Mouse (Mus musculus) forebrain, embryonic 12.5 days (tissue): ENCODE measurements around the gene Fgfr2. TPM values are rescaled to one million over a fixed set of nuclear protein-coding genes. Genes with fewer than 3 reads are reported as not detected.

ENCODE experiments used
- ATAC-seq: fragments of 200-750 bp; cut with Nextera tagmentation; 2 replicates; pipeline ENCODE4 v1.8.0; 2017; ENCODE audit warnings: moderate TSS enrichment; ENCODE audit not compliant: low FRiP score
- H3K27ac ChIP-seq: fragments of 300-500 bp; sonication (generic); 2 replicates; pipeline ENCODE4 v1.5.1; 2016; ENCODE audit warnings: mild to moderate bottlenecking
- H3K27me3 ChIP-seq: fragments of 300-500 bp; sonication (generic); 2 replicates; pipeline ENCODE4 v1.6.1; 2016; ENCODE audit warnings: mild to moderate bottlenecking
- H3K36me3 ChIP-seq: fragments of 300-500 bp; sonication (generic); replicated peaks from 2 replicates; pipeline ENCODE4 v1.6.1; 2016; ENCODE audit warnings: mild to moderate bottlenecking
- H3K4me1 ChIP-seq: fragments of 300-500 bp; sonication (generic); 2 replicates; pipeline ENCODE4 v1.6.1; 2016
- H3K4me2 ChIP-seq: fragments of 300-500 bp; sonication (generic); 2 replicates; pipeline ENCODE4 v1.6.1; 2016; ENCODE audit warnings: mild to moderate bottlenecking, moderate library complexity
- H3K4me3 ChIP-seq: fragments of 300-500 bp; sonication (generic); replicated peaks from 2 replicates; pipeline ENCODE4 v1.5.1; 2016; ENCODE audit warnings: mild to moderate bottlenecking
- H3K9ac ChIP-seq: fragments of 300-500 bp; sonication (generic); 2 replicates; pipeline ENCODE4 v1.6.1; 2016; ENCODE audit warnings: mild to moderate bottlenecking
- H3K9me3 ChIP-seq: fragments of 300-500 bp; sonication (generic); 2 replicates; pipeline ENCODE4 v1.6.1; 2016
- WGBS: fragments of 180-500 bp; shearing (Covaris S2); methylation state at CpG from one replicate; pipeline ENCODE4 v1.1.7; 2016; 5-methylcytosine and 5-hydroxymethylcytosine counted together
- polyA plus RNA-seq: library from polyadenylated mRNA; unstranded; fragments of >200 nt; fragmentation: Nextera tagmentation; extraction: Ambion mirVana; gene quantifications from 2 replicates; pipeline ENCODE4 v1.2.1, GENCODE M21; 2016

Gene Fgfr2
- polyA plus RNA-seq, 1 experiment from 2014 or later = 89.6 TPM

GRCm38 (mm10) chr7:130261684-130262527, 2861.2 kb downstream of the Fgfr2 start:
- Histone ChIP-seq H3K27me3 (peaks cover 38% of the 10 kb centered on the region), H3K4me1 (peaks cover 84% of the 10 kb centered on the region), H3K36me3 (peaks cover 17% of the 10 kb centered on the region), H3K4me2 (peak overlapping the region; percentile 75), H3K4me3 (peak overlapping the region; percentile 84), H3K9ac (peak overlapping the region; percentile 91), H3K9me3 (no peaks in the 10 kb centered on the region), H3K27ac (peak overlapping the region; percentile 43)
- ATAC-seq = no peak
- 29% methylated on average over 17 of the region's 17 CpGs for WGBS

- 66% methylated on average over 20 of the region's 20 CpGs for WGBS
- Histone ChIP-seq H3K27me3 (peaks cover 44% of the 10 kb centered on the region), H3K4me3 (peak overlapping the region; percentile 84; the same call in 1 of the 2 replicates), H3K4me2 (peak overlapping the region; percentile 75), H3K9me3 (no peaks in the 10 kb centered on the region), H3K9ac (no peak overlapping the region; the same call in 1 of the 2 replicates), H3K4me1 (peaks cover 84% of the 10 kb centered on the region), H3K36me3 (peaks cover 17% of the 10 kb centered on the region), H3K27ac (no peak overlapping the region)
- no peak for ATAC-seq
These were observed 2862.1 kb downstream of the Fgfr2 start for GRCm38 (mm10) chr7:130260905-130261683.

- 30% methylated on average over 5 of the region's 5 CpGs for WGBS
- no peaks in the 10 kb centered on the region for H3K9me3 ChIP-seq
- H3K9ac ChIP-seq = no peak overlapping the region; the same call in 1 of the 2 replicates
- peaks cover 17% of the 10 kb centered on the region for H3K36me3 ChIP-seq
- peak overlapping the region; percentile 84; the same call in 1 of the 2 replicates for H3K4me3 ChIP-seq
- ATAC-seq = no peak
- peaks cover 88% of the 10 kb centered on the region for H3K4me1 ChIP-seq
- H3K27me3 ChIP-seq = peaks cover 51% of the 10 kb centered on the region
- H3K27ac ChIP-seq = no peak overlapping the region
- H3K4me2 ChIP-seq = peak overlapping the region; percentile 75
These were observed 2863.1 kb downstream of the Fgfr2 start for GRCm38 (mm10) chr7:130260060-130260459.

GRCm38 (mm10) chr7:130258704-130259295, 2864.3 kb downstream of the Fgfr2 start:
- H3K9me3 ChIP-seq = no peaks in the 10 kb centered on the region
- H3K9ac ChIP-seq = no peak overlapping the region
- 0 out of 2 replicates have a peak overlapping the region, but pooled peaks have one; percentile 32 for H3K27ac ChIP-seq
- H3K36me3 ChIP-seq = peaks cover 17% of the 10 kb centered on the region
- ATAC-seq = no peak; the same call in 1 of the 2 replicates
- H3K4me2 ChIP-seq = peak overlapping the region; percentile 75
- peak overlapping the region; percentile 3 for H3K4me3 ChIP-seq
- peaks cover 59% of the 10 kb centered on the region for H3K27me3 ChIP-seq
- H3K4me1 ChIP-seq = peaks cover 86% of the 10 kb centered on the region
- 20% methylated on average over 9 of the region's 9 CpGs for WGBS

GRCm38 (mm10) chr7:130257991-130258703, 2865.0 kb downstream of the Fgfr2 start:
- Histone ChIP-seq H3K27me3 (peaks cover 63% of the 10 kb centered on the region), H3K27ac (peak overlapping the region; percentile 32; the same call in 1 of the 2 replicates), H3K4me3 (peak overlapping the region; percentile 3; the same call in 1 of the 2 replicates), H3K9me3 (no peaks in the 10 kb centered on the region), H3K36me3 (peaks cover 17% of the 10 kb centered on the region), H3K4me2 (peak overlapping the region; percentile 75), H3K9ac (no peak overlapping the region), H3K4me1 (peaks cover 86% of the 10 kb centered on the region)
- 4% methylated on average over 8 of the region's 8 CpGs for WGBS
- ATAC-seq = peak; percentile 70

GRCm38 (mm10) chr7:130253264-130253663, 2869.9 kb downstream of the Fgfr2 start:
- WGBS = 71% methylated on average over 4 of the region's 4 CpGs
- Histone ChIP-seq H3K9ac (no peak overlapping the region), H3K27ac (no peak overlapping the region), H3K36me3 (no peaks in the 10 kb centered on the region), H3K4me2 (no peak overlapping the region), H3K9me3 (no peaks in the 10 kb centered on the region), H3K4me1 (peaks cover 86% of the 10 kb centered on the region), H3K4me3 (no peak overlapping the region), H3K27me3 (peaks cover 56% of the 10 kb centered on the region)
- no peak for ATAC-seq

GRCm38 (mm10) chr7:130251936-130252523, 2871.1 kb downstream of the Fgfr2 start:
- Histone ChIP-seq H3K4me2 (no peak overlapping the region), H3K4me3 (no peak overlapping the region), H3K36me3 (no peaks in the 10 kb centered on the region), H3K4me1 (peaks cover 80% of the 10 kb centered on the region), H3K9me3 (no peaks in the 10 kb centered on the region), H3K27ac (no peak overlapping the region), H3K9ac (no peak overlapping the region), H3K27me3 (peaks cover 56% of the 10 kb centered on the region)
- 39% methylated on average over 3 of the region's 3 CpGs for WGBS
- 0 out of 2 replicates have a peak, but pooled peaks have one; percentile 41 for ATAC-seq

GRCm38 (mm10) chr7:130250994-130251393, 2872.2 kb downstream of the Fgfr2 start:
- Histone ChIP-seq H3K9me3 (no peaks in the 10 kb centered on the region), H3K9ac (no peak overlapping the region), H3K4me1 (peaks cover 83% of the 10 kb centered on the region), H3K27ac (no peak overlapping the region), H3K36me3 (no peaks in the 10 kb centered on the region), H3K4me2 (no peak overlapping the region), H3K4me3 (no peak overlapping the region), H3K27me3 (peaks cover 56% of the 10 kb centered on the region)
- WGBS = 53% methylated on average over 4 of the region's 4 CpGs
- ATAC-seq = no peak

GRCm38 (mm10) chr7:130248403-130248802, 2874.7 kb downstream of the Fgfr2 start:
- H3K4me2 ChIP-seq = no peak overlapping the region
- no peak overlapping the region for H3K27ac ChIP-seq
- WGBS = 82% methylated on average over 7 of the region's 7 CpGs
- ATAC-seq = no peak
- H3K36me3 ChIP-seq = no peaks in the 10 kb centered on the region
- peaks cover 38% of the 10 kb centered on the region; the same call in 1 of the 2 replicates for H3K27me3 ChIP-seq
- no peak overlapping the region for H3K9ac ChIP-seq
- H3K4me1 ChIP-seq = peaks cover 86% of the 10 kb centered on the region
- no peaks in the 10 kb centered on the region for H3K9me3 ChIP-seq
- no peak overlapping the region for H3K4me3 ChIP-seq

- Histone ChIP-seq H3K4me2 (no peak overlapping the region), H3K4me1 (peaks cover 81% of the 10 kb centered on the region), H3K9me3 (no peaks in the 10 kb centered on the region), H3K36me3 (no peaks in the 10 kb centered on the region), H3K27me3 (peaks cover 33% of the 10 kb centered on the region; the same call in 1 of the 2 replicates), H3K27ac (no peak overlapping the region), H3K9ac (no peak overlapping the region), H3K4me3 (no peak overlapping the region)
- ATAC-seq = no peak
- 90% methylated on average over 10 of the region's 10 CpGs for WGBS
These were observed 2875.3 kb downstream of the Fgfr2 start for GRCm38 (mm10) chr7:130247831-130248230.

- no peak for ATAC-seq
- 83% methylated on average over 7 of the region's 7 CpGs for WGBS
These were observed 2876.7 kb downstream of the Fgfr2 start for GRCm38 (mm10) chr7:130246483-130246882.

More at GRCm38 (mm10) chr7:130246483-130246882, 2876.7 kb downstream of the Fgfr2 start:
- H3K9me3 ChIP-seq = no peaks in the 10 kb centered on the region
- peaks cover 29% of the 10 kb centered on the region; the same call in 1 of the 2 replicates for H3K27me3 ChIP-seq
- H3K36me3 ChIP-seq = 0 out of 2 replicates have a peak, but pooled peaks cover under 1% of the 10 kb centered on the region
- no peak overlapping the region for H3K9ac ChIP-seq
- H3K4me1 ChIP-seq = peaks cover 67% of the 10 kb centered on the region
- no peak overlapping the region for H3K27ac ChIP-seq
- H3K4me3 ChIP-seq = no peak overlapping the region
- H3K4me2 ChIP-seq = no peak overlapping the region
